Mouse (Mus musculus): Measurements from ENCODE around the gene Ralgds. TPM values are rescaled to one million over a fixed set of nuclear protein-coding genes. Genes with fewer than 3 reads are reported as not detected.

Gene Ralgds
- total RNA-seq, 4 experiments from 2014 or later: 33.3 to 51.0 (median 38.6) TPM

GRCm38 (mm10) chr2:28533901-28534435, 21.0 kb downstream of the Ralgds start:
- DNase-seq: no peak

- DNase-seq: no peak
Observed at GRCm38 (mm10) chr2:28534436-28535262, 21.7 kb downstream of the Ralgds start.

- DNase-seq: no peak
Observed at GRCm38 (mm10) chr2:28535263-28535540, 22.3 kb downstream of the Ralgds start.

GRCm38 (mm10) chr2:28535650-28536049, 22.7 kb downstream of the Ralgds start:
- no peak for DNase-seq

GRCm38 (mm10) chr2:28536166-28536565, 23.2 kb downstream of the Ralgds start:
- DNase-seq: no peak

- DNase-seq: no peak
Observed at GRCm38 (mm10) chr2:28536766-28537633, 24.1 kb downstream of the Ralgds start.

- no peak for DNase-seq
Observed at GRCm38 (mm10) chr2:28537634-28537920, 24.7 kb downstream of the Ralgds start.

GRCm38 (mm10) chr2:28537995-28538816, 25.3 kb downstream of the Ralgds start:
- no peak for DNase-seq

- DNase-seq: no peak
Observed at GRCm38 (mm10) chr2:28538817-28539128, 25.8 kb downstream of the Ralgds start.

GRCm38 (mm10) chr2:28539206-28539605, 26.3 kb downstream of the Ralgds start:
- DNase-seq: no peak

- DNase-seq: no peak
Observed at GRCm38 (mm10) chr2:28539949-28540348, 27.0 kb downstream of the Ralgds start.

- DNase-seq: no peak
Observed at GRCm38 (mm10) chr2:28540587-28541227, 27.8 kb downstream of the Ralgds start.

GRCm38 (mm10) chr2:28543894-28544293, 31.0 kb downstream of the Ralgds start:
- DNase-seq: no peak

- DNase-seq: no peak
Observed at GRCm38 (mm10) chr2:28545976-28546375, 33.1 kb downstream of the Ralgds start.

- DNase-seq: no peak
Observed at GRCm38 (mm10) chr2:28546560-28546959, 33.6 kb downstream of the Ralgds start.

- DNase-seq: peak; percentile 67
Observed at GRCm38 (mm10) chr2:28547237-28548172, 34.6 kb downstream of the Ralgds start.

- DNase-seq: no peak
Observed at GRCm38 (mm10) chr2:28549157-28549556, 36.2 kb downstream of the Ralgds start.

GRCm38 (mm10) chr2:28552301-28552700, 39.4 kb downstream of the Ralgds start:
- no peak for DNase-seq

GRCm38 (mm10) chr2:28557452-28557851, 44.5 kb downstream of the Ralgds start:
- DNase-seq: no peak

- DNase-seq: no peak
Observed at GRCm38 (mm10) chr2:28563303-28563702, 50.4 kb downstream of the Ralgds start, which contains the start of gene Cel. Gene Cel (minus strand): TSS chr2:28563403.

GRCm38 (mm10) chr2:28563830-28564229, 50.9 kb downstream of the Ralgds start:
- no peak for DNase-seq
